Mouse (Mus musculus) liver, postnatal 0 days (tissue): Measurements from ENCODE around the gene Zmynd10. TPM values are rescaled to one million over a fixed set of nuclear protein-coding genes. Genes with fewer than 3 reads are reported as not detected.
A peak's percentile ranks its signal among the peaks of the same experiment; 100 is the strongest.
"Not testable (repeated sequence)": the region's sequence is repeated elsewhere in the genome, so short reads cannot be mapped to it uniquely, and the experiment has no call there.

Experiments used
- ATAC-seq: fragments of 200-750 bp; cut with Nextera tagmentation; 2 replicates; pipeline ENCODE4 v1.8.0; 2017; ENCODE audit warnings: mild to moderate bottlenecking, moderate library complexity
- DNase-seq: peaks from one replicate; pipeline ENCODE4 v3.0.0-alpha.2; 2016
- H3K27ac ChIP-seq: fragments of 300-500 bp; sonication (generic); 2 replicates; pipeline ENCODE4 v1.5.1; 2014; ENCODE audit warnings: antibody characterized with exemption, moderate library complexity, mild to moderate bottlenecking, low read depth
- H3K27me3 ChIP-seq: fragments of 300-500 bp; sonication (generic); 2 replicates; pipeline ENCODE4 v1.6.1; 2014; ENCODE audit warnings: low read length, control low read depth, mixed read lengths; ENCODE audit not compliant: insufficient read depth
- H3K36me3 ChIP-seq: fragments of 300-500 bp; sonication (generic); replicated peaks from 2 replicates; pipeline ENCODE4 v1.6.1; 2014; ENCODE audit warnings: mild to moderate bottlenecking, control low read depth, low read length, moderate library complexity, mixed read lengths; ENCODE audit not compliant: insufficient read depth
- H3K4me1 ChIP-seq: fragments of 300-500 bp; sonication (generic); 2 replicates; pipeline ENCODE4 v1.6.1; 2014; ENCODE audit warnings: antibody characterized with exemption, mild to moderate bottlenecking, control low read depth; ENCODE audit not compliant: insufficient read depth
- H3K4me2 ChIP-seq: fragments of 300-500 bp; sonication (generic); 2 replicates; pipeline ENCODE4 v1.6.1; 2014; ENCODE audit warnings: low read depth, mild to moderate bottlenecking, low read length, moderate library complexity, mixed read lengths
- H3K4me3 ChIP-seq: fragments of 300-500 bp; sonication (generic); 2 replicates; pipeline ENCODE4 v1.5.1; 2014; ENCODE audit warnings: low read depth, low read length
- H3K9ac ChIP-seq: fragments of 300-500 bp; sonication (generic); replicated peaks from 2 replicates; pipeline ENCODE4 v1.6.1; 2014; ENCODE audit warnings: mild to moderate bottlenecking, moderate library complexity
- H3K9me3 ChIP-seq: fragments of 300-500 bp; sonication (generic); 2 replicates; pipeline ENCODE4 v1.6.1; 2016; ENCODE audit warnings: mild to moderate bottlenecking, control low read depth, low read length, mixed read lengths
- CTCF ChIP-seq: sonication (generic); IDR thresholded peaks from 2 replicates; pipeline ENCODE4 v1.5.1; 2016; ENCODE audit warnings: antibody characterized with exemption, low read depth
- EP300 ChIP-seq: IDR thresholded peaks from 2 replicates; pipeline ENCODE4 v1.6.1; 2016; ENCODE audit warnings: antibody characterized with exemption, low read depth, mild to moderate bottlenecking
- WGBS: fragments of 180-500 bp; shearing (Covaris S2); extraction: QIAGEN DNeasy Blood & Tissue Kit; methylation state at CpG from one replicate; pipeline ENCODE4 v1.1.7; 2014; ENCODE audit not compliant: insufficient replicate concordance; 5-methylcytosine and 5-hydroxymethylcytosine counted together
- polyA plus RNA-seq: library from polyadenylated mRNA; unstranded; fragments of >200 nt; fragmentation: Nextera tagmentation; extraction: Ambion mirVana; gene quantifications from 2 replicates; pipeline ENCODE4 v1.2.1, GENCODE M21; 2015

Gene Zmynd10
- polyA plus RNA-seq, 1 experiment from 2014 or later: 0.73 TPM

- 77% methylated on average over 6 of the region's 6 CpGs for WGBS
- H3K9ac ChIP-seq, H3K27me3 ChIP-seq, H3K27ac ChIP-seq, H3K9me3 ChIP-seq, H3K4me2 ChIP-seq, ATAC-seq, DNase-seq, H3K4me3 ChIP-seq, H3K36me3 ChIP-seq: not testable (repeated sequence)
- H3K4me1 ChIP-seq: peaks cover 50% of the 10 kb centered on the region
- peak; percentile 42 for TF ChIP-seq CTCF
Observed at GRCm38 (mm10) chr9:107573774-107574173, 26.7 kb downstream of the Zmynd10 start.

DNA sequence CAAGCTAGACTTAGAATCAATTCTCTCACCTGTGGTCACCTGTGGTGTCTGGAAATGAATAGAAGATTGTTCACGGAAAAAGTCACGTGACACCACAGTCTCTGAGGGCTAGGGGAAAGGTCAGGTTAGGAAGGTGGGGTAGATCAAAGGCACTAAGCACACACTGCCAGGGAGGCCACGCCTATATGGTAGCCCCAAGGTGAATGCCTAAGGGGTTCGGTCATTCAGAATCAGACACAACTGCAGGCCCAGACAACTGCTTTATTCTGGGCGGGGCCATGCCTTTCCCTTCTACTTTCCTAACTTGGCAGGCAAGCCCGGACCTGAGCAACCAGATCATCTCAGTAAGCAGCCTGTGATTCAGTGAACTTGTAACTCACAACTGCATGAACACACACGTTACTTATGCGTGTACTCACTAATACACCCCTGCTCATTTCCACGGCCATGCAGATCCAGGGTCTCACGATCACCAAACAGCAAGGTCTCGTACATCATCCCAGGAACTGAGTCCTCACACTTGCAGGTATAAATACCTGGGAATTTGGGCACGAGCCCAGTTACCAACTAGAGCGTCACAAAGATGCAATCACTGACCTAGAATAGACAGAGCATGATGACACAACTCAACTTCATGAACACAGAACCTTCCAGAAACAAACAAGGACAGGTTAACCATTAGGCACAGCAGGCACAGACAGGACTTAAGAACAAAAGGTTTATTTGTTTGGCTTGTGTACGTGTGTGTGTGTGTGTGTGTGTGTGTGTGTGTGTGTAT is 28.7 kb downstream of the Zmynd10 start:
- ATAC-seq (peak; percentile 66), DNase-seq (peak; percentile 52)
- 76% methylated on average over 14 of the region's 14 CpGs for WGBS
- H3K4me1 ChIP-seq: peaks cover 43% of the 10 kb centered on the region
- H3K4me2 ChIP-seq: no peak overlapping the region
- peak overlapping the region; percentile 87 for H3K27ac ChIP-seq
- H3K9ac ChIP-seq: no peak overlapping the region
- TF ChIP-seq EP300: no peak; the same call in 1 of the 2 replicates
- no peak for TF ChIP-seq CTCF
- no peaks in the 10 kb centered on the region for H3K9me3 ChIP-seq
- H3K4me3 ChIP-seq: no peak overlapping the region
- no peaks in the 10 kb centered on the region for H3K27me3 ChIP-seq
- peaks cover 12% of the 10 kb centered on the region for H3K36me3 ChIP-seq

DNA sequence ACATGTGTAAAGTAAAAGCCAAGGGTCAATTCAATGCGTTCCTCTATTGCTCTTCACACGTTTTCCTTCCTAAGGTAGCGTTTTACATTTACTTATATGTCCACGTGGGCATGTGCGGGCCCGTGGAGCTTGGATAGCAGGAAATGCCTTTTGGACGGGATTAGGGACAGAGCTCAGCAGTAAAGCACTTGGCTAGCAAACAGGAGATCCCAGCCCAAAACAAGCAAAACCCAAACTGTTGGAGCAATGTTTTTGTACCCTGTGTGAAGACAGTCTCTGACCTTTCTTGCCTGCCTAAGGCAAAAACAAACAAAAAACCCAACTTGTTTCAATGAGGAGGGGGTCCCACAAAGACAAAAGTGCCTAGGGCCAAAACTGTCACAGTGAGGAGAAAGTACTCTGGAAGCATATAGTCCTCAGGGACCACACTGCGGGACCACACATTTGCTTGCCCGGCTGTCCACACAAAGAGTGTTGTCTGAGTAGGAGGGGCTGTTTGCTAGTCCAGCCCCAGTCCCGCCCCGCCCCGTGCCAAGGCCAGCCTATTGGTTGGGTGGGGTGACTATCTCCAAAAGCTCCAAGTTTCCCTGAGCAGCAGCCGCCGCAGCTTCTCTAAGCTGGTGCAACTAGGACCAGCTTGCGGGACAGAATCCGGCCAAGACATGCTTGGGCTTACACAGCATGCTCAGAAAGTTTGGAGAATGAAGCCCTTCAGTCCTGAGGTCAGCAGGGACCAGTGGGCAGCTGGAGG is 29.4 kb downstream of the Zmynd10 start, which contains the start of gene Hyal1:
TSS of gene Hyal1 (plus strand) at position 571 of the 751 bp plus-strand sequence.
- peak within 1 kb of the TSS; percentile 72 for H3K4me2 ChIP-seq
- H3K27ac ChIP-seq: peak within 1 kb of the TSS; percentile 87
- H3K4me3 ChIP-seq: peak within 1 kb of the TSS; percentile 48
- ATAC-seq (peak; percentile 73), DNase-seq (peak; percentile 92)
- no peaks in the 10 kb centered on the region for H3K9me3 ChIP-seq
- peak within 1 kb of the TSS; percentile 71 for H3K9ac ChIP-seq
- peaks cover 41% of the 10 kb centered on the region for H3K4me1 ChIP-seq
- TF ChIP-seq CTCF (no peak), EP300 (no peak)
- no peaks in the 10 kb centered on the region for H3K27me3 ChIP-seq
- 26% methylated on average over 16 of the region's 16 CpGs for WGBS
- peaks cover 12% of the 10 kb centered on the region for H3K36me3 ChIP-seq

DNA sequence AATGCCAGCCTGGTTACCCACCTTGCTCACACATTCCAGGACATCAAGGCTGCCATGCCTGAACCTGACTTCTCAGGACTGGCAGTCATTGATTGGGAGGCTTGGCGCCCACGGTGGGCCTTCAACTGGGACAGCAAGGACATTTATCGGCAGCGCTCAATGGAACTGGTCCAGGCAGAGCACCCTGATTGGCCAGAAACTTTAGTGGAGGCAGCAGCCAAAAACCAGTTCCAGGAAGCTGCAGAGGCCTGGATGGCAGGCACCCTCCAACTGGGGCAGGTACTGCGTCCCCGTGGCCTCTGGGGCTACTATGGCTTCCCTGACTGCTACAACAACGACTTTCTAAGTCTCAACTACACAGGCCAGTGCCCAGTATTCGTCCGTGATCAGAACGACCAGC is 30.8 kb downstream of the Zmynd10 start:
- Histone ChIP-seq H3K4me2 (peak overlapping the region; percentile 72), H3K36me3 (peaks cover 7% of the 10 kb centered on the region), H3K9me3 (no peaks in the 10 kb centered on the region), H3K4me1 (peaks cover 41% of the 10 kb centered on the region), H3K27me3 (no peaks in the 10 kb centered on the region), H3K27ac (no peak overlapping the region), H3K4me3 (no peak overlapping the region), H3K9ac (peak overlapping the region; percentile 71; the same call in 1 of the 2 replicates)
- WGBS: 89% methylated on average over 10 of the region's 10 CpGs
- DNase-seq (no peak), ATAC-seq (no peak)
- TF ChIP-seq EP300 (no peak), CTCF (no peak)

GRCm38 (mm10) chr9:107578587-107578986 is 31.5 kb downstream of the Zmynd10 start, which contains the start of gene Naa80:
TSS of gene Naa80 (plus strand) at chr9:107578887.
- H3K27ac ChIP-seq: 0 out of 2 replicates have a peak within 1 kb of the TSS, but pooled peaks have one; percentile 94
- ATAC-seq: no peak
- H3K9me3 ChIP-seq: no peaks in the 10 kb centered on the region
- DNase-seq: no peak
- H3K36me3 ChIP-seq: peaks cover 14% of the 10 kb centered on the region
- peak within 1 kb of the TSS; percentile 72 for H3K4me2 ChIP-seq
- 88% methylated on average over 3 of the region's 3 CpGs for WGBS
- peak within 1 kb of the TSS; percentile 71; the same call in 1 of the 2 replicates for H3K9ac ChIP-seq
- H3K27me3 ChIP-seq: no peaks in the 10 kb centered on the region
- H3K4me3 ChIP-seq: no peak within 1 kb of the TSS
- TF ChIP-seq EP300 (no peak), CTCF (no peak)
- peaks cover 41% of the 10 kb centered on the region for H3K4me1 ChIP-seq
